Mouse (Mus musculus) urinary bladder, adult 2 months (tissue): Measurements from ENCODE around the gene Ptpra. TPM values are rescaled to one million over a fixed set of nuclear protein-coding genes. Genes with fewer than 3 reads are reported as not detected.
A peak's percentile ranks its signal among the peaks of the same experiment; 100 is the strongest.
"Not testable (repeated sequence)": the region's sequence is repeated elsewhere in the genome, so short reads cannot be mapped to it uniquely, and the experiment has no call there.

Experiments
- DNase-seq: peaks from one replicate; pipeline ENCODE4 v3.0.0; 2022; ENCODE audit warnings: low spot score
- polyA plus RNA-seq: library from polyadenylated mRNA; depleted of rRNA; stranded (reverse); fragments of >200 nt; gene quantifications from 2 replicates; pipeline ENCODE4 v1.2.3, GENCODE M21; 2012

Gene Ptpra
- polyA plus RNA-seq, 1 experiment, result 88.9 TPM

- no peak for DNase-seq
These were observed 107.4 kb downstream of the Ptpra start for GRCm38 (mm10) chr2:130557462-130557861.

- DNase-seq, result no peak
These were observed 107.9 kb downstream of the Ptpra start for GRCm38 (mm10) chr2:130558015-130558414.

GRCm38 (mm10) chr2:130563212-130564055, 113.4 kb downstream of the Ptpra start, which contains the start of gene Mrps26:
Gene Mrps26 (plus strand): TSS chr2:130563742.
- DNase-seq, result peak; percentile 84

- DNase-seq, result peak; percentile 41
These were observed 114.0 kb downstream of the Ptpra start for GRCm38 (mm10) chr2:130564063-130564462.

- DNase-seq, result no peak
These were observed 114.9 kb downstream of the Ptpra start for GRCm38 (mm10) chr2:130564983-130565382.

GRCm38 (mm10) chr2:130568921-130569320, 118.8 kb downstream of the Ptpra start:
- no peak for DNase-seq

- DNase-seq, result no peak
These were observed 119.8 kb downstream of the Ptpra start for GRCm38 (mm10) chr2:130569926-130570325.

- DNase-seq, result no peak
These were observed 124.9 kb downstream of the Ptpra start for GRCm38 (mm10) chr2:130574960-130575359.

GRCm38 (mm10) chr2:130575873-130576272, 125.8 kb downstream of the Ptpra start, which contains the start of gene Oxt:
Gene Oxt (plus strand): TSS chr2:130576173.
- DNase-seq, result no peak

- DNase-seq, result not testable (repeated sequence)
These were observed 126.5 kb downstream of the Ptpra start for GRCm38 (mm10) chr2:130576564-130576963.

- DNase-seq, result no peak
These were observed 126.9 kb downstream of the Ptpra start for GRCm38 (mm10) chr2:130577021-130577420.

GRCm38 (mm10) chr2:130577632-130578031, 127.6 kb downstream of the Ptpra start:
- no peak for DNase-seq

- peak; percentile 43 for DNase-seq
These were observed 128.1 kb downstream of the Ptpra start for GRCm38 (mm10) chr2:130578148-130578547.

- DNase-seq, result no peak
These were observed 129.7 kb downstream of the Ptpra start for GRCm38 (mm10) chr2:130579791-130580190.

GRCm38 (mm10) chr2:130581201-130581600, 131.1 kb downstream of the Ptpra start:
- no peak for DNase-seq

GRCm38 (mm10) chr2:130582552-130582951, 132.5 kb downstream of the Ptpra start, which contains the start of gene Avp:
Gene Avp (minus strand): TSS chr2:130582554.
- no peak for DNase-seq

GRCm38 (mm10) chr2:130583902-130584560, 134.0 kb downstream of the Ptpra start:
- no peak for DNase-seq

- no peak for DNase-seq
These were observed 135.9 kb downstream of the Ptpra start for GRCm38 (mm10) chr2:130586016-130586415.

- DNase-seq, result no peak
These were observed 138.3 kb downstream of the Ptpra start for GRCm38 (mm10) chr2:130588373-130588772.

GRCm38 (mm10) chr2:130589157-130589556, 139.1 kb downstream of the Ptpra start:
- no peak for DNase-seq

GRCm38 (mm10) chr2:130589761-130590160, 139.7 kb downstream of the Ptpra start:
- DNase-seq, result no peak

- DNase-seq, result no peak
These were observed 140.9 kb downstream of the Ptpra start for GRCm38 (mm10) chr2:130591016-130591415.

- no peak for DNase-seq
These were observed 145.5 kb downstream of the Ptpra start for GRCm38 (mm10) chr2:130595596-130595995.
